Mouse (Mus musculus) heart, adult 18-20 months (tissue): ENCODE results near the gene Zfp697. TPM values are rescaled to one million over a fixed set of nuclear protein-coding genes. Genes with fewer than 3 reads are reported as not detected.
A peak's percentile ranks its signal among the peaks of the same experiment; 100 is the strongest.
"Not testable (repeated sequence)": the region's sequence is repeated elsewhere in the genome, so short reads cannot be mapped to it uniquely, and the experiment has no call there.

Experiments
- DNase-seq, 2 experiments: peaks; one replicate each; pipeline ENCODE4 v3.0.0; 2021 to 2022; ENCODE audit warnings: mixed read lengths in 1 of 2
- total RNA-seq, 2 experiments: library from RNA; stranded (reverse); gene quantifications; 2 replicates each; pipeline ENCODE4 v1.2.3; 2021

Gene Zfp697
- total RNA-seq, 2 experiments from 2014 or later: 5.9 to 7.3 TPM

DNA sequence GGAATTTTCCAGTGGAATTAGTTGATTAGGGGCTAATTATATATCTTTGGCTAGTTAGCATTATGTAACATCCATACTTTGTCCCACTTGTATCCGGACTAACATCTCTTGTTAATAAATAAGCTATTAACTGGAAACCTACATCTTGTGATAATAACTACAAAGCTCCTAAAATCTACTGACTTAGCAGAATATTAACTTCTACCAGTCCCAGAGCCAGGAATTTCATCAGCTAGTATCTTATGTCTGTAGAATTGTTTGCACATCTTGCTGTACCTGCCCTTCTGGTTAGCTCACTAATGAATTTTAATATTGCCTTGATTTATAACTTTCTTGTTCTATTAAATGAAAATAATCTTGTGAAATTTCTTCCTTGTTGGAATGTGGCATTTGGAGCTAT, 252.9 kb downstream of the Zfp697 start:
- no peak for DNase-seq

DNA sequence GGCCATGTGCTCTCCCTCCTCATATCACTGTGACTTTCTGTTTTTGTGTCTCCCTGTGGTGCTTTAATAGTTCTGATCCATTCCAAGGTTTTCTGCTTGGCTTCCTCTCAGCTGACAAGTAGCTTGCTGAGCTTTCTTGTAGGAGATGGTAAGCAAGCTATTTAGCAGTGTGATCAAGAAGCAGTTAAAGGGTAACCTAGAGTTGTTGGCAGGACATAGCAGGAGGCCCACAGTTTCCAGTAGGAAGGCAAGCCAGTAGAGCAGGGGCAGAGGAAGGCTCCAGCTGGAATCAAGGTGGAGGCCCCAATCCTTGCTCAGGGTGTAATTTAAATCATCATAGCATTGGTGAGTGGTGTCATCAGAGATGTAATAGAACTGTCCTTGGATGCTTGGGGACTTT, 298.5 kb downstream of the Zfp697 start:
- DNase-seq: no peak

DNA sequence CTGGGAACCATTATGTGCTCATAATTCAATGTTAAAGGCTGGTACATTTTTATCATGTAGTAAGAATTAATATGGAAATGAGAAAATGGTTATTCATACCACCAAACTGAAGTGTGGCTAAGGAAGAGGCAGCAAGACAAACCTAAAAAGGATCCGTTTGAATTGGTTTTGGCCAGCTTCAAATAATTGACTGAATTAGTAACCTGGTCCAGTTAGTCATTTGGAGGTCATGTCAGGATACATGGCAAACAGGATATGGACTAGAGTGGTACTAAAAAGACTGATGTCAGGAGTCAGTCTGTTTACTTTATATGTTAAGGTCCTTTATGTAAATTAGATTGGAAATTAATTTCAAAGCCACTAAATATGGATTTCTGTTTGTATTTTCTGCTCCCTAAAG, 300.1 kb downstream of the Zfp697 start:
- no peak for DNase-seq

DNA sequence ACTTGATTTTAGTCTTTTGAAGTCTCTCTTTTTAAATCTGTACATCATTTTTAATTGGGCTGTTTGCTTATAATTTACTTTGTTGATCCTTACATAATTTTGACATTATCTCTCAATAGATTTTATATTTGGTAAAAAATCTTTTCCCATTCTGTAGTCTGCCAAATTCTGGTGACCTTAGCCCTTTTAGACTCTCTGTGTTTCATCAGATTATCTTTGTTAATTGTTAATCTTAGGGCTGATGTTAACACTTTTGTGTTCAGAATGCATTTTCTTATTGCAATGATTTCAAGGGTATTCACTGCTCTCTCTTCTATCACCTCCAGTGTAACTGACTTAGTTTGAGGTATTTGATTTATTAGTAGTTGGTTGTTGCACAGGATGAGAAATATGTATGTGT, 338.5 kb downstream of the Zfp697 start:
- DNase-seq: no peak

DNA sequence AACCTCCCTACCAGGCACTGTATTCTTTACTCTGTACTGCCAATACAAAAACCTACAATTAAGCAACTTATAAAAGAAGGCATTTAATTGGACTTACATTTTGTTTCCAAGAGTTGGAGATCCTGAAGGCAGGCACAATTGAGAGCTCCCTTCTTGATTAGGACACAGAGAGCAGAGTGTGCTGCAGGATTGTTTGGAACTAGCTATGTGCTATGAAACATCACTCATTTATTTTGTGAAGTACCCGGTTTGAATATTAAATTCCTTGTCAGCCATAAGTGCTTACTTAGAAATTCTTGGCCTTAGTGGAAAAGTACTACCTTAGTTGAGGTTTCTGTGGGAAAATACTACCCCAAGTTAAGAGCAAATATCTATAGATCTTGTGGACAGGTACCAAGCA, 342.1 kb downstream of the Zfp697 start, which contains the start of gene Hsd3b2:
Hsd3b2 (minus strand) TSS at position 168 of the 400 bp plus-strand sequence.
- no peak for DNase-seq

DNA sequence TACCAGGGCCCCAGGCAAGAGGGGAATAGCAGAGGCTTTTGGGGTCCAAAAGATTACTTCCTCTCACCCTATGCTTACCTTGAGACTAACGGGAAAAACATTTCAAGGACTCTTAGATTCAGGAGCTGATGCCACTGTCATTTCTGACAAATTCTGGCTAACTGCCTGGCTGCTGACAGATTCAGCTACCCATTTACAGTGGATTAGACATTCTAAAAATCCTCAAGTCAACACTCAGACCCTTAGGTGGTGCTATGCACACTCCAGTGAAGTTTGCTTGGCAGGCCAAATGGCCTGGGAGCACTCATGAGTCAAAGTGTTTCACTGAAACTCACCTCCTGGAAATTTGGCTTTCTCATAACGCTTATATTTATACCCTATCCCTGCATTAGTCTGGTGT, 344.0 kb downstream of the Zfp697 start:
- DNase-seq: no peak

DNA sequence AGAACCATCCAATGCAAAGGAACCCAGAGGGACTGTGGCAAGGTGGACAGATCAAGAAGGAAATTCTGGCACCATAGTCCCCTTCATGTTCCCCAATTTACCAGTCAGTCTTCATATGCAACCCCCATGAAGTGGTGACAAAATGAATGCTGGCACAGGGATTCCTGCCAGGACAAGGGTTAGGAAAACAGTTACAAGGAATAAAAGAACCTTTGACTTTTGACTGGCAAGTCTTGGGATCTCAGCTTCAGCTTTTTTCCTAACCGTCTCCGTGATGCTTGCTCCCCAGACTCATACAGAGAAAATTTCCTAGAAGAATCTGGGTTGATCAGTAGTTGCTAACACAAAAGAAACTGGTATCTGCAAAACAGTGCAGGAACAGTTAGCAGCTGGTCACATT, 351.5 kb downstream of the Zfp697 start:
- DNase-seq: no peak

DNA sequence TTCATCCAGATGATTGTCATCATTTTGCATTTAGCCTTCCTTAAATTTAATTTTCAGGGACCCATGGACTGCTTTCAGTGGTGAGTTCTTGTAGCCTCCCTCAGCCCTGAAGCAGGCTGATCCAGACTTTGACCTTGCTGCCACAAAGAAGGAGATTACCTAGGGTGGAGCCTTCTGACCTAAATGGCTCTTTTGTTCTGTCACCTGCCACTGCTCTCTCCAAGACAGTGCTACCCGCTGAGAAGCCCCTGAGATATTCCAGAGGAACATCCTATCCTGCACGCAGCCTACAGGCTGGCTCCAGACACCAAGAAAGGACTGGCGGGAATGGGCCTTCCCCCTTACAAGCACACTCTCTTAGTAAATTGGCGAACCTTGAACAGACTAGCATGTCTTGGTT, 352.1 kb downstream of the Zfp697 start:
- no peak for DNase-seq

DNA sequence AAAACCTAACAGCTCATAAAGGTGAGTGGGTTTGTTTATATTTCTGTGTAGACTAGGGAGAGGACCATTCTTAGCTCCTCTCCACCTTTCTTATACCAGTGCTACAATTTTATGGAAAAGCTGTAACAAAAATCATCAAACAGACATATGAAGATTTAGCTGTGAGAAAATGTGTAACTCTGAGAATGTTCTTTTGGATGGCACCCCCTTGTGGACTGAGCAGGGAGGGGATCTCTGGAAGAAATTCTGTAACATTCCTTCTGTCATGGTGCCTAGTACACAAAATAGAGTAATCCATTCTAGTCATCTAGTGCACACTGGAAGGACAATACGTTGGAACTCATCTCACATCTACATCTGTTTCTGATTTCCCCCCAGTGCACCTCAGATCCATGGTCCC, 358.8 kb downstream of the Zfp697 start:
- DNase-seq: not testable (repeated sequence)

DNA sequence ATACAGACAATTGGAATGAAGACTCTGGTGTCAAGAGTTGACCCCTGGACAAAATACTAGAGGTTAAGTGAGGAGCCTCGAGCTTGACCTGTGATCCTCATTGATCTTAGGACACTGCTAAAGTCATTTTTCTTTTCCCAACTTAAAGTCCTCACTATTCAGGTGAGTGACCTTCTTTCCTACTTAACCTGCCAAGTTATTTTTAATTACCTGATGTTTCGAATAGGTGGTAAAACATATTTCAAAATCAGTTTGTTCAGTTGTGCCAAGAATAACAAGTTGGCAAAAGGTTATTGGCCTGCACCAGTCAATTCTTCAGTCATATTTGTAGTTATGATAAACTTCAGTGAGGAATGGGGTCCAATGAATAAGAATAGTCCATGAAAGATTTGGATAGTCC, 369.9 kb downstream of the Zfp697 start:
- DNase-seq: no peak

DNA sequence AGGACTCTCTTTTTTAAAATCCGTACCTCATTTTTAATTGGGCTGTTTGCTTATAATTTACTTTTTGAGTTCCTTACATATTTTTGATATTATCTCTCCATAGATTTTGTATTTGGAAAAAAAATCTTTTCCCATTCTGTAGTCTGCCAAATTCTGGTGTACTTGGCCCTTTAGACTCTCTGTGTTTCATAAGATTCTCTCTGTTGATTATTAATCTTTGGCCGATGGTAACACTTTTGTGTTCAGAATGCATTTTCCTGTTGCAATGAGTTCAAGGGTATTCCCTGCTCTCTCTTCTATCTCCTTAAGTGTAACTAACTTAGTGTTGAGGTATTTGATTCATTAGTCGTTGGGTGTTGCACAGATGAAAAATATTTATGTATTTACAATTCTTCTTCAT, 374.6 kb downstream of the Zfp697 start:
- DNase-seq: no peak

DNA sequence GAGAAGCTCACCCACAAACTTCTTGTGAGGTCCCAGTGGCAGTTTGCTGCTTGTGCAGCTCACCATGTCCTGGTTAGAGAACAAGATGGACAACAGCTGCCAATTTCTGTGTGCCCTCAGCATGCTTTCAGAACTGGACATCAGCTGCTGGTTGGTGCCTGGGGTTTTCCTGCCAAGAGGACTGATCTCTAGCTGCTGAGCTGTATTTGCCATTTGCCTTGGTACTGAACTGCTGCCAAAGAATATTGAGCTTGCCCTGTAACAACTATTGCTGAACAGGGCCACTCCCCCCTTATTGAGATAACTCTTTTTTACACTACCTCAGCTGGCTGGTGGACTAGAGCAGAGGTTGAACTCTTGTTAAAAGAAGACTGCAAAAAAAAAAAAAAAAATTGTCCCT, 381.9 kb downstream of the Zfp697 start:
- peak; percentile 32 to 77 for DNase-seq

DNA sequence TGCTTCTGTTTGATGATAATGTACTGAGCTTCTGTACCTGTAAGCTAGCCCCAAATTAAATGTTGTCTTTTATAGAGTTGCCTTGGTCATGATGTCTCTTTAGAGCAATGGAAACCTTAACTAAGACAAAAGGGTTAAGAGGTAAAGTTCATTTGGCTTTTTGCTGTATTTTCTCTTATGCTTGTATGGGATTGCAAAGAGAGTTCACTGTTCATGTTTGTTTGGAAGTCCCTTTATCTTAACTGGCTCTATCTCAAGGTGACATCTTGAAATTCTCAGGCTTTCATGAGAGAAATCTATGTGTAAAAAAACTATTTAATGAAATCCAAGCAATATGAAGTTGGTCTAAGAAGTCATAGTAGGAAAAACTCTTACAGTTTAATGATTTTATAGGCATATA, 398.7 kb downstream of the Zfp697 start:
- DNase-seq: no peak

DNA sequence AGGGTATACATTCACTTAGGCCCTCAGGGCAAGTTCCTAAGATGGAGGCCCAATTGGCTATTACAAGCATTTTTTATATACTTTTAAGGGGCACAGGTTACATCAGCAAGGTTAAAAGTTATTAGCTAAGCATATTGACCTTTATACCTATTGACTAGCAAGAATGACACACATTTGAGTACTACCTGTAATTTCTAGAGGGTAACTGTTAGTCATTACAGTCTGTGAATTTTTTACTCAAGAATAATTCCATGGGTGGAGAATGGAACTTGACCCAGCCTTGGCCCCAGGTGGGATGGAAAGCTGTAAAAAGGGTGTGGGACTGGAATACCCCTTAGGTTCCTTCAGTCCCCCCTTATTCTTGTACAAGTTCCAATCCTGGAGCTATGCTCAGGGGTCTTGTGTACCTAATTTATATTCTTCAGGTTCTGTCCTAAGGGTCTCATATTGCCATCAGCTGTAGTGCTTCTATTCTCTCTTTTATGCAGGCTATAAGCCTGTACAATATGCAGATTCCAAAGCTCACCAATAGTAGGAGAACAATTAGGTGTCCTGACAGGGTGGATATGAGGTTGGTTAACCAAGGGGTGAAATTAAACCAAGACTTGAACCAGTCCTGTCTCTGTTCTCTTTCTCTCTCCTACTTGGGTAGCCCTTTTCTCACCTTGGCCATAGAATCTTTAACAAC, 400.1 kb downstream of the Zfp697 start:
- DNase-seq: no peak

DNA sequence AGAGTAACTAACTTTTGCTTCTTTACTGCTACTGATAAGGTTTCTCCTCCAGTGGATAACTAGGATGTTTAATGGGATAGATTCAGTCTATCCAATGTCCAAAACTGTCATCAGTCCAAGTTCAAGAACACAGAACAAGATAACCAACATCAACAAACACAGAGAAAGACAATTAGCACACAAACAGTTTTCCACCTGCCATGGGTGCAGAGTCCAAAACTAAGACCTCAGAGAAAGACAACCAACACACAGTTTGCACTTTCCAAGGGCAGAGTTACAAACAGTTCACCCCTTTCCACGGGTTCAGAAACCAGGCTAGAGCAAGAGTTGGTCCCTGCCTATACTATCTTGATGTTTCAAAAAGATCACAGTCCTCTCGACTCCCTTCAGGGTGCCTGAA, 404.3 kb downstream of the Zfp697 start:
- no peak for DNase-seq

Other genes with a start within 250 kb of the Zfp697 start
- gene Adam30, start 221.8 kb upstream of the Zfp697 start, total RNA-seq: not detected
- not detected for gene Reg4, start 160.3 kb upstream of the Zfp697 start, total RNA-seq
- gene Hmgcs2, start 102.0 kb upstream of the Zfp697 start, total RNA-seq: 10 to 100 TPM in 1 of 2 experiments, 1 to 10 TPM in 1; 8.5 to 16.1 TPM
- gene Phgdh, start 42.5 kb upstream of the Zfp697 start, total RNA-seq: 1 to 10 TPM; 2.5 to 2.8 TPM
- not detected for gene Gm4450, start 74.7 kb downstream of the Zfp697 start, total RNA-seq
- gene Hsd3b4, start 128.1 kb downstream of the Zfp697 start, total RNA-seq: not detected
- not detected for gene Gm10681, start 206.3 kb downstream of the Zfp697 start, total RNA-seq
- gene Hsd3b5, start 247.8 kb downstream of the Zfp697 start, total RNA-seq: not detected